Mouse (Mus musculus) stomach, postnatal 0 days (tissue): ENCODE results near the gene Tlr7. TPM values are rescaled to one million over a fixed set of nuclear protein-coding genes. Genes with fewer than 3 reads are reported as not detected.

Experiments used
- ATAC-seq: fragments of 200-750 bp; cut with Nextera tagmentation; 2 replicates; pipeline ENCODE4 v1.8.0; 2017; ENCODE audit not compliant: low FRiP score, low TSS enrichment
- DNase-seq: peaks from one replicate; pipeline ENCODE4 v3.0.0-alpha.2; 2016; ENCODE audit warnings: low spot score
- H3K27ac ChIP-seq: fragments of 300-500 bp; sonication (generic); replicated peaks from 2 replicates; pipeline ENCODE4 v1.5.1; 2014; ENCODE audit warnings: mild to moderate bottlenecking, control low read depth
- H3K27me3 ChIP-seq: fragments of 300-500 bp; sonication (generic); 2 replicates; pipeline ENCODE4 v1.6.1; 2014; ENCODE audit warnings: low read length; ENCODE audit not compliant: control insufficient read depth, insufficient read depth
- H3K36me3 ChIP-seq: fragments of 300-500 bp; sonication (generic); 2 replicates; pipeline ENCODE4 v1.6.1; 2014; ENCODE audit warnings: low read length, mixed read lengths; ENCODE audit not compliant: control insufficient read depth, insufficient read depth
- H3K4me1 ChIP-seq: fragments of 300-500 bp; sonication (generic); replicated peaks from 2 replicates; pipeline ENCODE4 v1.6.1; 2014; ENCODE audit warnings: antibody characterized with exemption; ENCODE audit not compliant: control insufficient read depth, insufficient read depth
- H3K4me2 ChIP-seq: fragments of 300-500 bp; sonication (generic); replicated peaks from 2 replicates; pipeline ENCODE4 v1.6.1; 2014; ENCODE audit warnings: low read depth, mild to moderate bottlenecking, control low read depth, moderate library complexity
- H3K4me3 ChIP-seq: fragments of 300-500 bp; sonication (generic); 2 replicates; pipeline ENCODE4 v1.5.1; 2014; ENCODE audit warnings: low read depth, low read length, control low read depth
- H3K9ac ChIP-seq: fragments of 300-500 bp; sonication (generic); 2 replicates; pipeline ENCODE4 v1.6.1; 2014; ENCODE audit warnings: mild to moderate bottlenecking, low read length, control low read depth, mixed read lengths
- H3K9me3 ChIP-seq: fragments of 300-500 bp; sonication (generic); 2 replicates; pipeline ENCODE4 v1.6.1; 2016; ENCODE audit warnings: low read length; ENCODE audit not compliant: control insufficient read depth
- CTCF ChIP-seq: IDR thresholded peaks from 2 replicates; pipeline ENCODE4 v1.5.1; 2016; ENCODE audit warnings: antibody characterized with exemption, low read depth, mild to moderate bottlenecking, moderate library complexity
- EP300 ChIP-seq: optimal IDR thresholded peaks from 2 replicates; pipeline ENCODE3; 2016; ENCODE audit warnings: antibody characterized with exemption
- WGBS: fragments of 180-500 bp; shearing (Covaris S2); extraction: QIAGEN DNeasy Blood & Tissue Kit; methylation state at CpG from one replicate; pipeline ENCODE4 v1.1.7; 2014; 5-methylcytosine and 5-hydroxymethylcytosine counted together
- polyA plus RNA-seq: library from polyadenylated mRNA; unstranded; fragments of >200 nt; fragmentation: Nextera tagmentation; extraction: Ambion mirVana; gene quantifications from 2 replicates; pipeline ENCODE4 v1.2.1, GENCODE M21; 2015

The Tlr7 gene
- polyA plus RNA-seq, 1 experiment from 2014 or later, result 0.78 TPM

- TF ChIP-seq EP300 (no peak), CTCF (peak; percentile 82)
Measured at GRCm38 (mm10) chrX:167276953-167277352, 53.4 kb downstream of the Tlr7 start.

GRCm38 (mm10) chrX:167276551-167276950 is 53.8 kb downstream of the Tlr7 start:
- 36% methylated on average over 10 of the region's 10 CpGs for WGBS
- TF ChIP-seq CTCF (no peak), EP300 (no peak)
- no peak for ATAC-seq

More at GRCm38 (mm10) chrX:167276953-167277352, 53.4 kb downstream of the Tlr7 start:
- Histone ChIP-seq H3K4me2 (peak overlapping the region; percentile 45; the same call in 1 of the 2 replicates), H3K9me3 (no peaks in the 10 kb centered on the region), H3K4me1 (no peaks in the 10 kb centered on the region), H3K27ac (no peak overlapping the region), H3K9ac (no peak overlapping the region), H3K4me3 (peak overlapping the region; percentile 20; the same call in 1 of the 2 replicates), H3K27me3 (no peaks in the 10 kb centered on the region), H3K36me3 (no peaks in the 10 kb centered on the region)
- ATAC-seq (no peak), DNase-seq (peak; percentile 65)
- WGBS, result 16% methylated on average over 9 of the region's 9 CpGs

GRCm38 (mm10) chrX:167264086-167264485 is 66.3 kb downstream of the Tlr7 start, which contains the start of gene Tlr8:
Tlr8 (minus strand) TSS chrX:167264329.
- H3K36me3 ChIP-seq, result no peaks in the 10 kb centered on the region
- H3K4me2 ChIP-seq, result no peak within 1 kb of the TSS
- ATAC-seq, result no peak
- no peaks in the 10 kb centered on the region for H3K9me3 ChIP-seq
- TF ChIP-seq CTCF (no peak), EP300 (no peak)
- no peak within 1 kb of the TSS for H3K4me3 ChIP-seq
- H3K9ac ChIP-seq, result no peak within 1 kb of the TSS
- no peak within 1 kb of the TSS for H3K27ac ChIP-seq
- no peak for DNase-seq
- WGBS, result 48% methylated on average over 4 of the region's 4 CpGs
- H3K4me1 ChIP-seq, result no peaks in the 10 kb centered on the region
- no peaks in the 10 kb centered on the region for H3K27me3 ChIP-seq

More at GRCm38 (mm10) chrX:167276551-167276950, 53.8 kb downstream of the Tlr7 start:
- Histone ChIP-seq H3K4me2 (peak overlapping the region; percentile 45; the same call in 1 of the 2 replicates), H3K9ac (no peak overlapping the region), H3K27ac (no peak overlapping the region), H3K36me3 (no peaks in the 10 kb centered on the region), H3K4me1 (no peaks in the 10 kb centered on the region), H3K4me3 (peak overlapping the region; percentile 20; the same call in 1 of the 2 replicates), H3K9me3 (no peaks in the 10 kb centered on the region), H3K27me3 (no peaks in the 10 kb centered on the region)
- no peak for DNase-seq

GRCm38 (mm10) chrX:167263530-167263929 is 66.8 kb downstream of the Tlr7 start:
- no peak for DNase-seq
- H3K27ac ChIP-seq, result no peak overlapping the region
- H3K27me3 ChIP-seq, result no peaks in the 10 kb centered on the region
- no peaks in the 10 kb centered on the region for H3K9me3 ChIP-seq
- no peak overlapping the region for H3K4me3 ChIP-seq
- no peak overlapping the region for H3K9ac ChIP-seq
- TF ChIP-seq EP300 (no peak), CTCF (no peak)
- ATAC-seq, result no peak
- no peak overlapping the region for H3K4me2 ChIP-seq
- 72% methylated on average over 4 of the region's 4 CpGs for WGBS
- H3K4me1 ChIP-seq, result no peaks in the 10 kb centered on the region
- H3K36me3 ChIP-seq, result no peaks in the 10 kb centered on the region

Other genes starting within 250 kb of the Tlr7 start
- gene Tmsb4x, start 121.2 kb downstream of the Tlr7 start, polyA plus RNA-seq, result 6,456 and 7,015 TPM in 2 replicates
- gene Tlr8, start 66.2 kb downstream of the Tlr7 start, polyA plus RNA-seq, result 0.24 and 0.58 TPM in 2 replicates
- gene Prps2, start 52.2 kb upstream of the Tlr7 start, polyA plus RNA-seq, result 11.9 and 12.0 TPM in 2 replicates